Mouse (Mus musculus): Measurements from ENCODE around the gene Insyn1. TPM values are rescaled to one million over a fixed set of nuclear protein-coding genes. Genes with fewer than 3 reads are reported as not detected.

The Insyn1 gene
- total RNA-seq, 2 experiments from 2014 or later: 126 to 133 TPM

DNA sequence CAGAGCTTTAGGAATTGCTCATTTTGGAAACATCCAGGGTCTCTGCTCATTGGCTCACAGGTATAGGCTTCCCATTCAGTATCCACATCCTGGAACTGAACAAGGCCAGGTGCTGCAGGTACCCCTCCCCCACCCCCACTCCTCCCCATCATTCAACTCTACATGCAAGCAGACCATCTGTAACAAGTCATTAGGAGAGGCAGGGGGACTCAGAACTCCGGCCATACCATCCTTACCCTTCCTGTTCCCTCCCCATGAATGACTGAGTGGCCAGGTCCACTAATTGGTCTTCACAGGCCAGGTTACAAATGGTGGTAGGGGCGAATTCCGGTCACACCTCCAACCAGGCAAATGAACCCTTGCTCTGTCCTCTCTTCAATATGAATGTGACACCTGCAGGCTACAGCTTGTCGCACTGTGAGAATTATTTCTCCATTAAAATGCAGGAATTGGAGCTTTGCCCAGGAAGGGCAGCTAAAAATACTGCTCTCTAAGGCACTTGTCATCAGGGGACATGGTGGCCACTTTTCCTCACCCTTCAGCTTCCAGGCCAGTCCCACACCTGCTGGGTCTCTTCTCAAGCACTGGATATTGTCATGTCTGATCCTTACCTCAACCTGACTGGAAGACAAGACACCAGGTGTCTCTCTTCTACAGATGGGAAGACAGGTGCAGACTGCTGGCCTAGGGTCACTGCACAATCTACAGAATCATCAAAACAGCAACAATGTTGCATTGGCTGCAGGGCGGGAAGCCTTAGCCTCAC, 32.6 kb downstream of the Insyn1 start:
- intact Hi-C loops (cut with DNase I): no loop called here
- DNase-seq (ENCODE audit: extremely low spot score in 1 of 2, low spot score in 2 of 2): no peak

DNA sequence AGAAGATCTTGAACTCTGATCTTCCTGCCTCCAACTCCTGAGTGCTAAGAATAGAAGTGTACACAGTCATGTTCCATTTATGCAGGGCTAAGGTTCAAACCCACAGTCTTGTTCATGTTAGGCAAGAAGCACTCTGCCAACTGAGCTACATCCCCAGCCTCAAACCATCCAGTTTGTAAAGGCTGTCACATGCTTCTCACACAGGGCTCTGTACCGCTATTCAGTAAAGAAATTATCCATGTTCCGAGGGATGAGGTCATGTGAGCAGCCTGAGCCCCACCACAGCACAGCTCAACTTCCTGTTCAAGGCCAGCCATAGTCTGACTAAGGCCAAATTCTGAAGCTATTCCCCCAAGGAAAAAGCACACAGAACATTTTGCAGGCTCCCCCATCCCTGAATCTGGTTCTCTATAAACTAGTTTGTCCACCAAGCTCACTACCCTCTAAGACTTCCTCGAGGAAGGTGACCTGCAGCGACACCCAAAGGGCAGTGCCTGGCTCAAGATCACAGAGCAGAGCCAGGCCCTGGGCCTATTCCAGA, 33.5 kb downstream of the Insyn1 start:
- no peak for DNase-seq (ENCODE audit: extremely low spot score in 1 of 2, low spot score in 2 of 2)
- intact Hi-C loops (cut with DNase I): no loop called here

DNA sequence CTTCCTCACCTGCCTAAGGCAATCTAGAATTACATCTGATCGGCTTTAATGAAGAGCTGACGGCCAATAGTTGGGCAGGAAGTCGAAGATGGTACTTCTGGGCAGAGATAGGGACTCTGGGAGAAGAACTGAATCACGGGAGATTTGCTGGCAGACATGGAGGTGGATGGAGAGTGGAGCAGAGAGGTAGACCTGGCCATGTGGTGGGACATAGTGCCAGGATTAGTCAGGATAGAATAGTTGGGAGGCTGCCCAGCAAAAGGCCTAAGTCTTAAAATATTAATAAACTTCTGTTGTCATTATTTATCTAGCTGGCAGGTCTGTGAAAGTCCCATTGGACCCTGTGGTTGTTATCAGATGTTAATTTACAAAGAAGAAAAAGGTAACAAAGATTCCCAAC, 36.7 kb downstream of the Insyn1 start:
- DNase-seq (ENCODE audit: extremely low spot score in 1 of 2, low spot score in 2 of 2): no peak
- intact Hi-C loops (cut with DNase I): no loop called here

DNA sequence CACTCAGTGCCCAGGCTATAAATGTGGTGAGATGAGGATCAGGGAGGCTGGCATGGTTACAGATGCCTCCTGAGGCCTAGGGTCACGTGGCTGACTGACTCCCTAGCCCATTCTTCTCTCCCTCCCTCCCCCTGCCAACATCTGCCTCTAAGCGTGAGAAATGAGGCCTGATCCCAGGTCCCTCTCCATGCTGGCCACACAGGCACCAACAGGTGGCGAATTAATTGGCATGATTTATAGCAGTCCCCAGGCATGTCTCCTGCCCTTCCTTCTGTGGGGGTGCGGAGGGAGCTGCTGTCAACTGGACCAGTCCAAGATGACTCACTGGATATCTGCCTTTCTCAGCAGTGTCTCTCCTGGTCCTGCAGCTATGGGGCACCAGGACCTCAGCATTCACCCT, 39.4 kb downstream of the Insyn1 start:
- intact Hi-C loops (cut with DNase I): no loop called here
- DNase-seq (ENCODE audit: extremely low spot score in 1 of 2, low spot score in 2 of 2): no peak

DNA sequence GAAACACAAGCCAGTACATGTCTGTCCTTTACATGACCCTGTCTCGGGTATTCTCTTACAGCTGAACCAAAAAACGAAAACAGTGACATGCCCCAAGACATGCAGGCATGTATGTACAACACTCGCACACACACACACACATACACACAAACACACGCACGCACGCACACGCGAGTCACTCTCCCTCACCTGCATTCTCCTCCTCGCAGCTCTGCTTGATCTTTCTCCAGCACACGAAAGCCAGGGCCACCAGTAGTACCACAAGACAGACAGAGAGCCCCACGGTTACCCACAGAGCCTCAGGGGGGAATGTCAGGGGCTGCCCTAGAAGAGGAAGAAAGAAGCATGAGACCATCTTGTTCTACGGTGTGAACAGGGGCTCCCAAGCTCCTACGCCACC, 42.0 kb downstream of the Insyn1 start:
- intact Hi-C loops (cut with DNase I): loop anchor here (5.0 to 10.0 kb wide), 2 partner anchors 198 to 496 kb away; no protein-coding TSS in a partner anchor
- DNase-seq (ENCODE audit: extremely low spot score in 1 of 2, low spot score in 2 of 2): no peak

DNA sequence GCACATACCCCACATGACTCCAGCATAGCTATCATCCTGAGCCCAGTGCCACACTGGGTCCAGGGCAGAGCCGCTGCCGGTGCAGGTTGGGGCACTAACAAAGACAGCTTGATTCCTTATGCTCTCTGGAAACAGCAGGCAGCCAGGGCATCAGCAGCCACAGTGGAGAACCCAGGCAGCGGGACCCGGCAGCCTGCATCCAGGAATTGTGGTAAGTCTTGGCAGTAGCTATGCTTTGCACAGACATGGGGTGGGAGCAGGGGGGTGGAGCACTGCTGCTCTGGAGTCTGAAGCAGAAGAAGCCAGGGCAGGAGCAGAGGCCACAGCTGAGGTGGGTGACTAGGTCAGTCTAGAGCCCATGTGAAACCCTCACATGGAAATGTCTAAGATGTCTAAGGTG, 43.8 kb downstream of the Insyn1 start:
- intact Hi-C loops (cut with DNase I): loop anchor here (5.0 to 10.0 kb wide), 2 partner anchors 200 to 497 kb away; no protein-coding TSS in a partner anchor
- DNase-seq (ENCODE audit: extremely low spot score in 1 of 2, low spot score in 2 of 2): no peak

DNA sequence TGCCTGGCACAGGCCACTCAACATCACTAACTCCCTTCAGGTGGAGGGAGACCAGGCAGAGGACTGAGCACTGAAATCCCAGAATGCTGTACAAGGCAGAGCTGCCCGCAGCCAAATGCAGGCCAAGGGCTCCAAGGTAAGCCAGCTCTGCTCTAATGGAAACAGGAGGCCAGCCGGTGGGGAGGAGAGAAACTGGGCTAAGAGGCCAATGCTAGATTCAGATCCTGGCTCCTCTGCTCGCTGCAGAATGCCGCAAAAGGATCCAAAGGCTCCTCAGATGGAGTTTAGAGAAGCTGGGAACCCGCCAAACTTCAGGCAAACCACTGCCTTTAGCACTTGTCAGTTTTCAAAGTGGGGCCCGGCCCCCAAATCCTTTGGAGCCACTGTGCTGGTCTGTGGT, 44.9 kb downstream of the Insyn1 start:
- intact Hi-C loops (cut with DNase I): loop anchor here (5.0 to 10.0 kb wide), 2 partner anchors 201 to 499 kb away; no protein-coding TSS in a partner anchor

DNA sequence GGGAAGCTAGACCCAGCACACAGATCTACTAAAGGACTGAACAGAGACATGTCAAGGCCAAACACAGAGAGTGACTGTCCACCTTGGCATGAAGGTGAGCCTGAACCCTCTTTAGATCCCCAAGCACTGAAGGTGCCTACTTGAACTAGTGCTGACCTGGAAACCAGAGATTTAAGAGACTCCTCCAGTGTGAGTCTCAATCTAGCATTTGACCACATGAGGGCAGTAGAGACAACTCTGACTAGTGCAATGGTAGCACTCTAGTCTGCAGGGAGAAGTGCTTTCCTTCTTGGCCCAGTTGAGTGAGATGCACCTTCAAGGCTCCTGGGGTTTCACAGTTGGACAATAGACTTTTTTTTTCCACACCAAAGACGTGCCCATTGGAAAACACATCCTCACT, 46.4 kb downstream of the Insyn1 start:
- intact Hi-C loops (cut with DNase I): loop anchor here (5.0 to 10.0 kb wide), 2 partner anchors 202 to 500 kb away; no protein-coding TSS in a partner anchor
- DNase-seq (ENCODE audit: extremely low spot score in 1 of 2, low spot score in 2 of 2): peak; percentile 52 to 68

More for the DNA sequence above, 44.9 kb downstream of the Insyn1 start:
- DNase-seq (ENCODE audit: extremely low spot score in 1 of 2, low spot score in 2 of 2): no peak

DNA sequence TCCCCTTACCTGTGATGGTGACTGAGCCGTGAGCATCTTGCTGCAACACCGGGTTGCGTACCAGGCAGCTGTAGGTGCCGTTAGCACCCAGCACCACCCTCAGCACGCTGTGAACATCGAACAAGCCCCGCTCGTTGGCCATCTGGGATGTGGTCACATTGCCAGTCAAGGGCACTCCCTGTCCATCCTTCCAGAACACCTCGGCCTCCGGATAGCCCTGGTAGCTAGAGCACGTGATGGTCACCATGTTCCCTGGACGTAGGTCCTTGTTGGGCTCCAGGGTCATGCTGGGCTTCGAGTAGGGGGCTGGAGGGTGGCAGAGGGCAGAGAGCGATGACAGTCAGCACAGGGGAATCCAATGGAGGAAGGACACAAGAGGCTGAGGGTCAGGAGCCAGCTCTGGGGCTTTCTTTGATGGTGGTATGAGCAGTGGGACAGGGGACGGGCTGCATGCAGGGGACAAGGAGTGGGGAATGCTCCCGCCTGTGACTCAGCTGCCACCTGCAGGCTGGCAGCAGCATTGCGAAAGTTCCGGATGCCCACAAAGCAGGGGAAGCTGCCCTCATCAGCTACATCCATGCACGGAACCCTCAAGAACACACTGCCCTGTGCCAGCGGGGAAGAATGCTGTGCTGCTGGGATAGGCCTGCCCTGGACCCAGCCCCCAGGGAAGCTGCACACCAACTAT, 47.2 kb downstream of the Insyn1 start:
- DNase-seq (ENCODE audit: extremely low spot score in 1 of 2, low spot score in 2 of 2): peak; percentile 42 to 51
- intact Hi-C loops (cut with DNase I): loop anchor here (10.0 kb wide), 1 partner anchor 501 kb away; no protein-coding TSS in a partner anchor

DNA sequence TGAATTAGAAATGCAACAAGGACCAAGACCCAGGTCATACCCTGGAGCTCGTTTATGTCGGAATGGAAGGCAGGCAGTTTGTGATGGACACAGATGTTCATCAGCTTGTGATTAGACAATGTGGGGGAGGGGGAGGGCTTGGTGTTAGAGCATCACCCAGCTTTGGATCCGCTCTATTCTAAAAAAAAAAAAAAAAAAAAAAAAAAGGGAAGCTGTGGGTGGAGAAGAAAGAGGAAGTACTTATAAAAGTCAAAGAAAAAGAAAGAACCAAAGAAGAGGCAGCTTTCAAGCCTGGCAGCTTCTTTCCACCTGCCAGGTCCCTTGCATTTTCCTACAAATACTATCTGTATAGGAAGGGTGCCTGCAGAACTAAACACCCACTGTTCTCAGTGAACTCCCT, 49.4 kb downstream of the Insyn1 start:
- intact Hi-C loops (cut with DNase I): loop anchor here (10.0 kb wide), 1 partner anchor 503 kb away; no protein-coding TSS in a partner anchor
- DNase-seq (ENCODE audit: extremely low spot score in 1 of 2, low spot score in 2 of 2): no peak

DNA sequence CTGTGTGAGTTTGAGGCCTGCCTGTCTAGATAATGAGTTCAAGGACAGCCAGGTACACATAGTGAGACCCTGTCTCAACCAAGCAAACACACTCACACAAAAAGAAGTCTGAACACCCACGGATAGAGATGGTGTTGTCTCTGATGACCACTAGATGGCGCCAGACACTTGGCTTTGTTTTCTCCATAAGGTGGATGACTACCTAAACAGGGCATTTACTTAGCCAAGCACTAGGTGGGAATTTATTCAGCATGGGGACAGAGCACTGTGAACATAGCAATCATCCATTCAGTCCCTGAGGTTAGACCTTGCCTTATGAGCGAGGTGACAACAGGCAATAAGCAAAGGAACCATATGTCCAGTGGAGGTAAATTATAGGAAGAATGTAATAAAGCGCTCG, 51.5 kb downstream of the Insyn1 start:
- peak in 1 of 2 experiments; percentile 50 for DNase-seq (ENCODE audit: extremely low spot score in 1 of 2, low spot score in 2 of 2)
- intact Hi-C loops (cut with DNase I): loop anchor here (2.0 to 10.0 kb wide), 3 partner anchors 113 to 505 kb away; no protein-coding TSS in a partner anchor

DNA sequence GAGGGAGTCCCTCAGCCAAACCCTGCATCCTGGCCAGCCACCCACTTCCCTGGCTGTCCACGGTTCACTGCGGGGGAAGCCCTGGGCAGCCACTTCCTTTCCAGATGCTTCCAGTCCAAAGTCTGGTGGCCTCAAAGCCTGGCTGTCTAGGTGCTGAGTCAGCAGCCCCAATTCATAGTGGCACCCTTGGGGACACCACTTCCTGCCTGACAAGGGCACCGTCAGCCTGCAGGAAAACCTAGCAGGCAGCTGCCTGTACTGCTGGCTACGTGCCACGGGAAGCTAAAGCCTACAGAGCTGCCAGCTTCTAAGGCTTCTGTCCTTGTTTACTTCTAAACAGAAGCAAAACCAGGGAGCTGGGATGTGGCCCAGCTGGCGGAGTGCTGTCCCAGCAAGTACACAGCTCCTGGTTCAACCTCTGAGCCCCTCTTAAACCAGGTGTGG, 53.5 kb downstream of the Insyn1 start:
- intact Hi-C loops (cut with DNase I): loop anchor here (2.0 to 5.0 kb wide), 2 partner anchors 111 to 330 kb away; no protein-coding TSS in a partner anchor
- peak; percentile 80 to 94 for DNase-seq (ENCODE audit: extremely low spot score in 1 of 2, low spot score in 2 of 2)

DNA sequence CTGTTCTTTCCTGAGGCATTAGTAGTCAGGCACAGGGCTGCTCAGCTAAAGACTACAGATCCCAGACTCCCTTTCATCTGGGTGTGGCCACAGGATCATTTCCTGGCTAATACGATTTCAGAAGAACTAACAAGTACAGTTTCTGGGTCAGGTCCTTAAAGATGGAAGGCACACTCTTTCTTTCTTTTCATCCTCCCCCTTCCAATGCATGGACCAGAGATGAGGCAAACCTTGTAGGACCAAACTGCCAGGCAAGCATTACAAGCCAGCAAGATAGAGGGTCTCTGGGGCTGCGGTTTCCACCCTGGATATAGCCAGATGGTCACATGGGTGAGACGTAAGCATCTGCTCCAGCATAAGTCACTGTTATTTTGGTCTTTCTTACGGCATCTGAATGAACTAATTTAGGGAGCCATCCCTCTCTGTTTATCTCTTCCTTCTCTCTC, 56.5 kb downstream of the Insyn1 start:
- intact Hi-C loops (cut with DNase I): loop anchor here (5.0 kb wide), 2 partner anchors 37 to 327 kb away; partner anchors contain the start of gene Nptn
- DNase-seq (ENCODE audit: extremely low spot score in 1 of 2, low spot score in 2 of 2): peak in 1 of 2 experiments; percentile 48

DNA sequence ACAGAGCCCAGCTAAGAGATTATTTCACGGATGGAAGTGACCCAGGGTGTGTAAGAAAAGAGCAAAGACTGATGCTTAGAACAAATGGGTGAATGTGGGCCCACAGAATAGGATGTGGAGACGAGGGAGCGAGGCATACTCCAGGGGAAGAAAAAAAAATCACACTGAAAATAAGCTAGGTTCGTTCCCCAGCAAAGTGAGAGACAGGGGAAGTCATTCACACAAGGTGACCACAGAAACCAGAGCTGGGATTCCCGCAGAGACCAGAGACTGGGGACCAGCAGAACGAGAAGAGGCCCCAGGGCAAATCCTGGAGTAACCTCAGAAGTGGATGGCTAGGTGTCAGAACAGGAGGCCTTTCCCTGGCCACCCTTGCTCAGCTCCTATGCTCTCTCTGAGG, 57.0 kb downstream of the Insyn1 start:
- no peak for DNase-seq (ENCODE audit: extremely low spot score in 1 of 2, low spot score in 2 of 2)
- intact Hi-C loops (cut with DNase I): loop anchor here (5.0 kb wide), 1 partner anchor 37 kb away; the partner anchor contains the start of gene Nptn

DNA sequence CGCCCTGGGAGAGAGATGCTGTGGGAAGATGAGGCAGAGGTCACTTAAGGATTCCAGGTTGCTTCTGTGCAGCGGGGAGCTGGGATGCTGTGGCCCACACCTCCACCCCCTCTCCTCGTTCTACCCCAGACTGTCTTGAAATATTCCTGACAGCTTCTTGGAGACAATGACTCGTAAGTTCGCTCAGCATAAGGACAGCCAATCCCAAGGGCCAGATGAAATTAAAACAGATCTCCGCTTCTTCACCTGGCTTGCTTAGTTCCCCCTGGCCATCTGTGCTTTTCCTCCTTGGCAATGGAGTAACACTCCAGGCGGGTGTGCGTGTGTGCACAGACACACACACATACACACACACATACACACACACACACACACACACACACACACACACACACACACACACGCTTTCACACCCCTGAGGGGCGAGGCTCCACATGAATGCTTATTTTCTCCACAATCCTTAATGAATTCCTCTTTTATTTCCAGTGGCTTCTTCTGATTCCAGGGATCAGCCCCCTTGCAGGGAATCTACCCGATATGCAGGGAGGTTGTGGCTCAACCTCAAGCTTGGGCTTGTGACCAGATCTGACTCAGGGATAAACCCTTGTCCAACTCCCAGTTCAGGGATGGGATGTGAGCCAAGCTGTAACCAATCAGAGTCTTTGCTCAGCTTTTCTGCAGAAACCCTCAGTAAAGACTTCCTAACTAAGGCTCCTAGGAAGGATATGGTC, 58.4 kb downstream of the Insyn1 start:
- intact Hi-C loops (cut with DNase I): loop anchor here (5.0 kb wide), 1 partner anchor 36 kb away; the partner anchor contains the start of gene Nptn
- peak in 1 of 2 experiments; percentile 38 for DNase-seq (ENCODE audit: extremely low spot score in 1 of 2, low spot score in 2 of 2)

DNA sequence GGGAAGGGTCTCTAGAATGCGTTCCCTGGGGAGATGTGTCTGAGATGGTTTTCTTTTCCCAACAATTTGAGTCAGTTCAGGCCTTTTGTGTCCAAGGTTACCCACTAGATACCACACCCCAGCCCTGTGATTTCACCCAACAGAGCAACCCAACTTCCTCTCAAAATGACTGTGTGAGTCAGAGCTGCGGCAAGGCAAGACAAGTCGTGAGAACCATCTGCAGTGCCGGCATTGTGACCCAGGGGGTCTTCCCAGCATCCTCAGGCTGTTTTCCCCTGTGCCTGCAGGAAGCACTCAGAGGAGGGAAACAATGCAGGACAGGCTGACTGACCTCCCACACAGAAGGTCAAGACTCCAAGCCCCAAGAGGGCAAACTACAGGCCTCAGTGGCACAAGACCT, 60.5 kb downstream of the Insyn1 start:
- intact Hi-C loops (cut with DNase I): loop anchor here (5.0 kb wide), 1 partner anchor 33 kb away; the partner anchor contains the start of gene Nptn
- no peak for DNase-seq (ENCODE audit: extremely low spot score in 1 of 2, low spot score in 2 of 2)

Measured in left cerebral cortex, postnatal 10 days (tissue).